Mouse (Mus musculus): ENCODE measurements around the gene Syt3.

The Syt3 gene

GRCm38 (mm10) chr7:44444886-44445527 is 61.1 kb downstream of the Syt3 start:
- DNase-seq (ENCODE audit: low read depth, low spot score): no peak

GRCm38 (mm10) chr7:44445528-44445923 is 61.6 kb downstream of the Syt3 start:
- DNase-seq (ENCODE audit: low read depth, low spot score): no peak

- DNase-seq (ENCODE audit: low read depth, low spot score): no peak
These were observed 62.4 kb downstream of the Syt3 start for GRCm38 (mm10) chr7:44446070-44446855.

All from CD4-positive helper T cell, adult 2 months (primary cell).